Mouse (Mus musculus) MEL (cell line): ENCODE measurements around the gene Acpp. TPM values are rescaled to one million over a fixed set of nuclear protein-coding genes. Genes with fewer than 3 reads are reported as not detected.

Experiments used
- DNase-seq: peaks from one replicate; pipeline ENCODE4 v3.0.0; 2011; ENCODE audit warnings: low read depth, low spot score
- H3K27ac ChIP-seq: 2 replicates; pipeline ENCODE4 v1.5.1; 2012; ENCODE audit warnings: low read depth, mild to moderate bottlenecking, control low read depth, low read length, moderate library complexity; ENCODE audit not compliant: control insufficient read depth
- H3K27me3 ChIP-seq, 2 experiments: fragments of 150-350 bp in 1 of 2; sonication (generic) in 1 of 2; 2 replicates each; pipeline ENCODE4 v1.6.1; 2012; ENCODE audit warnings: low read length in 2 of 2, mild to moderate bottlenecking in 2 of 2, improper control_type of control experiment in 1 of 2, moderate library complexity in 1 of 2; ENCODE audit not compliant: insufficient read depth in 2 of 2, control insufficient read depth in 1 of 2
- H3K36me3 ChIP-seq, 2 experiments: 2 replicates each; pipeline ENCODE4 v1.6.1; 2012 to 2014; ENCODE audit warnings: low read length in 2 of 2, improper control_type of control experiment in 1 of 2, inconsistent platforms in 1 of 2, mild to moderate bottlenecking in 1 of 2; ENCODE audit not compliant: insufficient read depth in 2 of 2, control insufficient read depth in 1 of 2
- H3K4me1 ChIP-seq, 2 experiments: fragments of 150-350 bp in 1 of 2; sonication (generic) in 1 of 2; 2 replicates each; pipeline ENCODE4 v1.6.1; 2012; ENCODE audit warnings: low read length in 2 of 2, improper control_type of control experiment in 1 of 2, mild to moderate bottlenecking in 1 of 2; ENCODE audit not compliant: insufficient read depth in 2 of 2, control insufficient read depth in 1 of 2
- H3K4me3 ChIP-seq, 2 experiments: fragments of 150-350 bp in 1 of 2; sonication (generic) in 1 of 2; 2 replicates each; pipeline ENCODE4 v1.5.1; 2012; ENCODE audit warnings: low read depth in 2 of 2, low read length in 2 of 2, mild to moderate bottlenecking in 2 of 2, moderate library complexity in 2 of 2, control low read depth in 1 of 2, improper control_type of control experiment in 1 of 2; ENCODE audit not compliant: control insufficient read depth in 1 of 2, insufficient read depth in 1 of 2
- H3K79me2 ChIP-seq: 2 replicates; pipeline ENCODE4 v1.6.1; 2012; ENCODE audit warnings: mild to moderate bottlenecking, low read length, moderate library complexity; ENCODE audit not compliant: control insufficient read depth, poor library complexity, insufficient read depth
- H3K9ac ChIP-seq: 2 replicates; pipeline ENCODE4 v1.6.1; 2012; ENCODE audit warnings: low read depth, mild to moderate bottlenecking, control low read depth, low read length, moderate library complexity; ENCODE audit not compliant: control insufficient read depth, poor library complexity, severe bottlenecking
- H3K9me3 ChIP-seq: fragments of 150-350 bp; sonication (generic); replicated peaks from 2 replicates; pipeline ENCODE4 v1.6.1; 2012; ENCODE audit warnings: mild to moderate bottlenecking, low read length, improper control_type of control experiment, moderate library complexity; ENCODE audit not compliant: insufficient read depth
- BHLHE40 ChIP-seq: IDR thresholded peaks from 2 replicates; pipeline ENCODE4 v1.6.1; 2012; ENCODE audit warnings: low read depth, mild to moderate bottlenecking, inconsistent platforms, low read length, improper control_type of control experiment, borderline replicate concordance
- ELF1 ChIP-seq: IDR thresholded peaks from 2 replicates; pipeline ENCODE4 v1.6.1; 2014; ENCODE audit warnings: low read depth, mild to moderate bottlenecking, inconsistent platforms, low read length, improper control_type of control experiment, moderate library complexity
- POLR2AphosphoS5 ChIP-seq: IDR thresholded peaks from 2 replicates; pipeline ENCODE4 v1.6.1; 2012; ENCODE audit warnings: low read depth, borderline replicate concordance, mild to moderate bottlenecking, inconsistent platforms, low read length, moderate library complexity, mixed read lengths
- TAL1 ChIP-seq: IDR thresholded peaks from 2 replicates; pipeline ENCODE4 v1.6.1; 2012; ENCODE audit warnings: mild to moderate bottlenecking, inconsistent platforms, low read length, moderate library complexity, mixed read lengths
- polyA plus RNA-seq, 2 experiments: library from polyadenylated mRNA; stranded (reverse) in 1 of 2; unstranded in 1 of 2; fragments of >175 nt in 1 of 2; fragments of >200 nt in 1 of 2; gene quantifications; 2 replicates each; pipeline versions ENCODE4 v1.2.1 to v1.2.4; 2012; ENCODE audit warnings: low replicate concordance in 2 of 2, low read depth in 1 of 2; ENCODE audit not compliant: insufficient read length in 2 of 2, insufficient read depth in 1 of 2, missing spikeins in 1 of 2
- total RNA-seq: library from RNA; depleted of rRNA; stranded (reverse); fragments of 300-350 nt; gene quantifications from 2 replicates; pipeline ENCODE4 v1.2.3, GENCODE M21; 2012; rRNA removed

Acpp gene
- total and polyA plus RNA-seq, 3 experiments = 0.03 TPM; not detected in 2

DNA sequence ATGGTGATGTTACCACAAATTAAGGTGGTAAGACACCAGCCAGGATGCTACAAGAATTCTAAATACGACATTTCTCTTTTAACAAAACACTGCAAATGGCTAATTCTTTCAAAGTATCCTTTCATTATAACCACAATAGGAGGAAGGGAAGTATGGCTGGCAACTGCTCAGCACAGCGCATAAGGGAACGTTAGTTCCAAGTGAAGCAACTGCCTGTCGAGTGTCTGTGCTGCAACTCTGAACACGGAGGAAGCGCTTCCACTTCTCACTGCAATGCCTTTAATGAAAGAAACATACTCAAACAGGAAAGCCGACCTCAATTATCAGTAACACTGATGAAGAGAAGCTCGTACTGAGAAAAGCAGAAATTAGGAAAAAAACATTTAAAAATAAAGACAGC is 98.5 kb downstream of the Acpp start:
- no peaks in the 10 kb centered on the region for H3K4me1 ChIP-seq
- peaks cover 0 to 4% of the 10 kb centered on the region in 2 experiments; a peak in 2 of 4 replicates for H3K36me3 ChIP-seq
- no peak for DNase-seq
- H3K4me3 ChIP-seq = no peak overlapping the region
- no peaks in the 10 kb centered on the region for H3K79me2 ChIP-seq
- H3K9ac ChIP-seq = no peak overlapping the region
- no peaks in the 10 kb centered on the region for H3K9me3 ChIP-seq
- no peaks in the 10 kb centered on the region for H3K27me3 ChIP-seq
- no peak for TF ChIP-seq BHLHE40
- TF ChIP-seq TAL1 = no peak
- no peak for TF ChIP-seq POLR2AphosphoS5
- no peak for TF ChIP-seq ELF1
- TF ChIP-seq, all 39 proteins: peak for 0
- H3K27ac ChIP-seq = no peak overlapping the region

Other genes with a start within 250 kb of the Acpp start
- gene Ackr4, start 210.8 kb downstream of the Acpp start, total RNA-seq = 0.13 and 0.27 TPM in 2 replicates
- gene Ackr4, start 210.8 kb downstream of the Acpp start, polyA plus RNA-seq = under 1 TPM in 1 of 2 experiments, not detected in 1; 0.10 TPM
- 24.1 and 26.4 TPM in 2 replicates for gene Dnajc13, start 74.8 kb downstream of the Acpp start, total RNA-seq
- gene Dnajc13, start 74.8 kb downstream of the Acpp start, polyA plus RNA-seq = 10 to 100 TPM; 31.1 to 59.0 TPM
- gene Cpne4, start 209.5 kb upstream of the Acpp start, total RNA-seq = not detected in 2 replicates
- gene Cpne4, start 209.5 kb upstream of the Acpp start, polyA plus RNA-seq = not detected